Mouse (Mus musculus) embryonic stem cell, embryonic (primary cell): ENCODE data around the gene Slc27a3.

Experiments
- CTCF ChIA-PET, 4 experiments: fragments of 300-600 bp in 2 of 4; fragments of 350-600 bp in 2 of 4; sonication (Branson Sonifier 250); formaldehyde crosslinking; loops; one replicate each; lab custom pipeline; 2022; ENCODE audit warnings: inconsistent platforms in 2 of 4; lab: Charles Lee
- POLR2A ChIA-PET, 4 experiments: fragments of 300-600 bp in 2 of 4; fragments of 350-600 bp in 2 of 4; sonication (Branson Sonifier 250); formaldehyde crosslinking; loops; one replicate each; lab custom pipeline; 2022; ENCODE audit warnings: antibody characterized with exemption in 4 of 4, inconsistent platforms in 1 of 4; lab: Charles Lee

Slc27a3 gene

GRCm38 (mm10) chr3:90408721-90409120 lies 19.0 kb upstream of the Slc27a3 start:
- ChIA-PET CTCF (no interaction called here), POLR2A (interaction anchor here in 2 of 4 experiments (0.9 to 1.7 kb wide), 2 partner anchors 12 to 16 kb away, joined by 3 to 4 read pairs; no protein-coding TSS in a partner anchor)

- POLR2A ChIA-PET: interaction anchor here in 2 of 4 experiments (1.0 to 3.3 kb wide), 6 partner anchors 17 to 113 kb away, joined by 3 to 22 read pairs (median 3); partner anchors contain the start of genes Slc27a3 (in 2 of the 2) and Gatad2b (in 1 of the 2)
- CTCF ChIA-PET: no interaction called here
These were observed 16.7 kb upstream of the Slc27a3 start for GRCm38 (mm10) chr3:90406414-90406813.

GRCm38 (mm10) chr3:90404609-90405008 lies 14.9 kb upstream of the Slc27a3 start:
- CTCF ChIA-PET: interaction anchor here in 2 of 4 experiments (0.8 to 0.9 kb wide), 2 partner anchors 8 kb away, joined by 3 to 6 read pairs; no protein-coding TSS in a partner anchor

GRCm38 (mm10) chr3:90404121-90404520 lies 14.4 kb upstream of the Slc27a3 start:
- ChIA-PET CTCF (interaction anchor here in 2 of 4 experiments (0.8 to 0.9 kb wide), 2 partner anchors 9 kb away, joined by 3 to 6 read pairs; no protein-coding TSS in a partner anchor), POLR2A (interaction anchor here in 3 of 4 experiments (0.6 to 3.3 kb wide), 11 partner anchors 9 to 114 kb away, joined by 3 to 22 read pairs (median 4); partner anchors contain the start of genes Slc27a3 (in 2 of the 3) and Ilf2 (in 1 of the 3))

More at GRCm38 (mm10) chr3:90404609-90405008, 14.9 kb upstream of the Slc27a3 start:
- POLR2A ChIA-PET: interaction anchor here in 3 of 4 experiments (0.6 to 3.3 kb wide), 11 partner anchors 11 to 114 kb away, joined by 3 to 22 read pairs (median 4); partner anchors contain the start of gene Slc27a3 (in 2 of the 3)

GRCm38 (mm10) chr3:90400993-90401392 lies 11.3 kb upstream of the Slc27a3 start:
- ChIA-PET POLR2A (interaction anchor here in 3 of 4 experiments (0.6 to 6.0 kb wide), 7 partner anchors 11 to 75 kb away, joined by 3 to 31 read pairs (median 4); partner anchors contain the start of genes Slc27a3 (in 2 of the 3) and Ilf2 (in 1 of the 3)), CTCF (interaction anchor here in 1 of 4 experiments (0.6 to 1.0 kb wide), 2 partner anchors 11 to 12 kb away, joined by 3 read pairs; no protein-coding TSS in a partner anchor)

- ChIA-PET CTCF (no interaction called here), POLR2A (interaction anchor here in 2 of 4 experiments (0.7 to 1.8 kb wide), 3 partner anchors 22 to 199 kb away, joined by 3 to 6 read pairs (median 4); no protein-coding TSS in a partner anchor)
These were observed 5.9 kb upstream of the Slc27a3 start for GRCm38 (mm10) chr3:90395629-90396028.

- CTCF ChIA-PET: interaction anchor here in 2 of 4 experiments (0.8 to 1.1 kb wide), 2 partner anchors 20 kb away, joined by 3 read pairs; no protein-coding TSS in a partner anchor
These were observed 2.9 kb upstream of the Slc27a3 start for GRCm38 (mm10) chr3:90392661-90393060.

GRCm38 (mm10) chr3:90391941-90392340 lies 2.2 kb upstream of the Slc27a3 start:
- ChIA-PET POLR2A (interaction anchor here in 2 of 4 experiments (1.0 to 6.5 kb wide), 10 partner anchors 8 to 179 kb away, joined by 3 to 31 read pairs (median 4); partner anchors contain the start of genes Rab13 (in 1 of the 2), Rps27 (in 1 of the 2) and Slc39a1 (in 1 of the 2)), CTCF (interaction anchor here in 2 of 4 experiments (0.8 to 1.1 kb wide), 2 partner anchors 21 kb away, joined by 3 read pairs; no protein-coding TSS in a partner anchor)

More at GRCm38 (mm10) chr3:90392661-90393060, 2.9 kb upstream of the Slc27a3 start:
- POLR2A ChIA-PET: interaction anchor here in 3 of 4 experiments (0.7 to 6.5 kb wide), 8 partner anchors 8 to 179 kb away, joined by 3 to 31 read pairs (median 4); partner anchors contain the start of genes Rab13 (in 1 of the 3) and Rps27 (in 1 of the 3)

GRCm38 (mm10) chr3:90391004-90391403 lies 1.3 kb upstream of the Slc27a3 start:
- CTCF ChIA-PET: interaction anchor here in 3 of 4 experiments (0.6 to 2.9 kb wide), 5 partner anchors 17 to 68 kb away, joined by 3 to 19 read pairs (median 4); no protein-coding TSS in a partner anchor
- POLR2A ChIA-PET: interaction anchor here in 3 of 4 experiments (0.7 to 6.5 kb wide), 31 partner anchors 8 to 180 kb away, joined by 3 to 31 read pairs (median 8); partner anchors contain the start of genes Dennd4b (in 2 of the 3), Snapin (in 2 of the 3), Chtop (in 1 of the 3) and Ints3 (in 1 of the 3)

- ChIA-PET POLR2A (interaction anchor here (0.5 to 6.5 kb wide), 76 partner anchors 7 to 390 kb away, joined by 3 to 31 read pairs (median 5); partner anchors contain the start of genes Ints3 (in 3 of the 4), Snapin (in 3 of the 4), Gatad2b (in 2 of the 4) and Hax1 (in 2 of the 4)), CTCF (interaction anchor here (0.6 to 2.9 kb wide), 19 partner anchors 9 to 403 kb away, joined by 3 to 19 read pairs (median 4); partner anchors contain the start of genes Slc39a1 (in 1 of the 4) and Snapin (in 1 of the 4))
These were observed 820 bp downstream of the Slc27a3 start for GRCm38 (mm10) chr3:90388726-90389510.

- CTCF ChIA-PET: interaction anchor here in 3 of 4 experiments (0.6 to 2.9 kb wide), 11 partner anchors 8 to 402 kb away, joined by 3 to 19 read pairs (median 5); partner anchors contain the start of gene Snapin (in 1 of the 3)
These were observed 1.5 kb downstream of the Slc27a3 start for GRCm38 (mm10) chr3:90388192-90388591.

GRCm38 (mm10) chr3:90387483-90387882 lies 2.3 kb downstream of the Slc27a3 start:
- ChIA-PET CTCF (interaction anchor here in 1 of 4 experiments (1.4 kb wide), 1 partner anchor 16 kb away, joined by 3 read pairs; no protein-coding TSS in a partner anchor), POLR2A (interaction anchor here in 2 of 4 experiments (0.7 to 6.5 kb wide), 8 partner anchors 10 to 122 kb away, joined by 3 to 29 read pairs (median 4); partner anchors contain the start of gene Ilf2 (in 1 of the 2))

More at GRCm38 (mm10) chr3:90388192-90388591, 1.5 kb downstream of the Slc27a3 start:
- POLR2A ChIA-PET: interaction anchor here in 3 of 4 experiments (0.6 to 6.5 kb wide), 23 partner anchors 10 to 241 kb away, joined by 3 to 31 read pairs (median 10); partner anchors contain the start of genes Gatad2b (in 2 of the 3), Rab13 (in 2 of the 3), Rps27 (in 2 of the 3) and Snapin (in 2 of the 3)

- CTCF ChIA-PET: interaction anchor here in 1 of 4 experiments (1.4 kb wide), 1 partner anchor 15 kb away, joined by 3 read pairs; no protein-coding TSS in a partner anchor
These were observed 2.9 kb downstream of the Slc27a3 start for GRCm38 (mm10) chr3:90386817-90387216.

GRCm38 (mm10) chr3:90384851-90385375 lies 4.8 kb downstream of the Slc27a3 start:
- ChIA-PET CTCF (interaction anchor here (0.6 to 3.2 kb wide), 5 partner anchors 11 to 72 kb away, joined by 3 to 14 read pairs (median 4); no protein-coding TSS in a partner anchor), POLR2A (interaction anchor here in 3 of 4 experiments (0.6 to 1.9 kb wide), 13 partner anchors 9 to 177 kb away, joined by 3 to 10 read pairs (median 3); partner anchors contain the start of gene Ints3 (in 1 of the 3))

More at GRCm38 (mm10) chr3:90386817-90387216, 2.9 kb downstream of the Slc27a3 start:
- POLR2A ChIA-PET: interaction anchor here in 2 of 4 experiments (0.7 to 6.5 kb wide), 11 partner anchors 9 to 121 kb away, joined by 3 to 29 read pairs (median 3); partner anchors contain the start of gene Ilf2 (in 1 of the 2)

GRCm38 (mm10) chr3:90383690-90384089 lies 6.0 kb downstream of the Slc27a3 start:
- ChIA-PET CTCF (interaction anchor here in 3 of 4 experiments (0.6 to 3.2 kb wide), 5 partner anchors 10 to 290 kb away, joined by 3 to 14 read pairs (median 3); no protein-coding TSS in a partner anchor), POLR2A (interaction anchor here in 2 of 4 experiments (1.1 to 1.8 kb wide), 3 partner anchors 10 to 22 kb away, joined by 3 to 7 read pairs (median 5); no protein-coding TSS in a partner anchor)

GRCm38 (mm10) chr3:90381727-90382126 lies 8.0 kb downstream of the Slc27a3 start:
- CTCF ChIA-PET: interaction anchor here in 1 of 4 experiments (1.1 to 1.2 kb wide), 2 partner anchors 8 to 31 kb away, joined by 3 read pairs; no protein-coding TSS in a partner anchor
- POLR2A ChIA-PET: interaction anchor here (0.5 to 2.2 kb wide), 12 partner anchors 8 to 222 kb away, joined by 3 to 8 read pairs (median 4); partner anchors contain the start of genes Slc27a3 (in 3 of the 4), Gatad2b (in 2 of the 4) and Snapin (in 1 of the 4)
